Mouse (Mus musculus) CH12.LX (cell line): ENCODE data around the gene Vdac1.

Source experiments
- CHD2 ChIP-seq: IDR thresholded peaks from 2 replicates; pipeline ENCODE4 v1.6.1; 2011; ENCODE audit warnings: low read length, improper control_type of control experiment
- CTCF ChIP-seq, 2 experiments: IDR thresholded peaks in 1 of 2; conservative IDR thresholded peaks in 1 of 2; 2 replicates each; pipeline ENCODE4 v1.5.1; 2011 to 2012; ENCODE audit warnings: low read depth in 2 of 2, low read length in 2 of 2, improper control_type of control experiment in 1 of 2, inconsistent platforms in 1 of 2, mild to moderate bottlenecking in 1 of 2, moderate library complexity in 1 of 2
- GABPA ChIP-seq: IDR thresholded peaks from 2 replicates; pipeline ENCODE4 v1.6.1; 2012; ENCODE audit warnings: low read depth, low read length, improper control_type of control experiment, inconsistent platforms; ENCODE audit not compliant: insufficient replicate concordance
- HCFC1 ChIP-seq: IDR thresholded peaks from 2 replicates; pipeline ENCODE4 v1.6.1; 2012; ENCODE audit warnings: low read depth, mild to moderate bottlenecking, inconsistent platforms, low read length, improper control_type of control experiment
- MAFK ChIP-seq: IDR thresholded peaks from 2 replicates; pipeline ENCODE4 v1.6.1; 2011; ENCODE audit warnings: low read length, improper control_type of control experiment; ENCODE audit not compliant: insufficient replicate concordance
- MAX ChIP-seq: IDR thresholded peaks from 2 replicates; pipeline ENCODE4 v1.6.1; 2011; ENCODE audit warnings: low read length, improper control_type of control experiment
- MAZ ChIP-seq: IDR thresholded peaks from 2 replicates; pipeline ENCODE4 v1.6.1; 2012; ENCODE audit warnings: low read depth, mild to moderate bottlenecking, inconsistent platforms, low read length, improper control_type of control experiment, moderate library complexity
- MEF2A ChIP-seq: IDR thresholded peaks from 2 replicates; pipeline ENCODE4 v1.6.1; 2014; ENCODE audit warnings: low read depth, mild to moderate bottlenecking, inconsistent platforms, low read length, improper control_type of control experiment, borderline replicate concordance
- MXI1 ChIP-seq: IDR thresholded peaks from 2 replicates; pipeline ENCODE4 v1.6.1; 2011; ENCODE audit warnings: mild to moderate bottlenecking, low read depth, low read length, improper control_type of control experiment
- NRF1 ChIP-seq: IDR thresholded peaks from 2 replicates; pipeline ENCODE4 v1.6.1; 2014; ENCODE audit warnings: low read depth, mild to moderate bottlenecking, inconsistent platforms, low read length, improper control_type of control experiment, moderate library complexity
- POLR2A ChIP-seq: IDR thresholded peaks from 2 replicates; pipeline ENCODE4 v1.6.1; 2011; ENCODE audit warnings: low read depth, mild to moderate bottlenecking, improper control_type of control experiment, low read length
- RAD21 ChIP-seq: IDR thresholded peaks from 2 replicates; pipeline ENCODE4 v1.6.1; 2011; ENCODE audit warnings: low read depth, mild to moderate bottlenecking, low read length, improper control_type of control experiment, moderate library complexity
- RCOR1 ChIP-seq: conservative IDR thresholded peaks from 2 replicates; pipeline ENCODE4 v1.6.1; 2012; ENCODE audit warnings: low read depth, mild to moderate bottlenecking, inconsistent platforms, low read length, improper control_type of control experiment
- USF1 ChIP-seq: IDR thresholded peaks from 2 replicates; pipeline ENCODE4 v1.6.1; 2014; ENCODE audit warnings: low read depth, mild to moderate bottlenecking, inconsistent platforms, low read length, improper control_type of control experiment

DNA sequence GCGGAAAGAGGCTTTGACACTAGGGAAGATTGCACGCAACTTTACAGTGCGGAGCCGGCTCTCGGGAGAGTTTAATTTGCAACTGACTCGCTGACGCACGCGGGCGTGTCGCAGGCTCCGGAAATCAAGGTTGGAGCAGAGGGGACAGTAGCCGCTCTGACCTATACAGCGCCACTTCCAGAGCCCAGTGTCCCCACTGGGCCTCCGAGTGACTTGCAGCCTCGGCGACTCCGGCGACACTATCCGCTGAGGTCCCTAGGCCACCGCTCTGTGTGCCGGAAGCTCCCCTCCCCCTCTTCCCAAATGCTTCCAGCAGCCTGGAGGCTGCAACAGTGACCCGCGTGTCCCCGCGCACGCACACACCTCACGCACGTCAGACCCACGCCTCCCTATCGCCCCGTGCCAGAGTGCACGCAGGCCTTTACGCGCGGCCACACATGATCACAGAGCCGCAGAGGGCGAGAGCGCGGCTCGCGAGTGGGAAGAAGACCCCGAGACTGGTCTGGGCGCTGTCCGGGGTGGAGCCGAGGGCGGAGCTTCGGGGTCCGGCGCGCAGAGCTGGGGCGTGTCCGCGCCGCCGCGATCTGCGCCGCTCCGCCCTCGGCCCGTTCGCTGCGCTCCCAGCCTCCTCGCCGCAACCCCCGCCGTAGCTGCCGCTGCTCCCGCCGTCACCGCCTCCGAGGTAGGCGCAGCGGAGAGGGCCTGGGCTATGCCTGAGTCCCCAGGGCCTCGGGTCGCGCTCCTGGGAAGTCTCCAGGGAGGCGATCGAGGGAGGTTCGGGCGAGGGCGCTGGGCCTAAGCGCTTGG is at the start of gene Vdac1:
- TF ChIP-seq POLR2A (peak; percentile 85), CTCF (conservative IDR thresholded peaks at IDR 0.05 in 1 of 2, IDR thresholded peaks at IDR 0.05 in 1 of 2; ENCODE audit: low read depth in 2 of 2, low read length in 2 of 2) (no peak), GABPA (no peak), RAD21 (no peak), MAX (peak; percentile 67), USF1 (no peak), CHD2 (peak; percentile 81; the same call in 1 of the 2 replicates), HCFC1 (peak; percentile 40), RCOR1 (no peak), MAFK (no peak), NRF1 (peak; percentile 81), MEF2A (peak; percentile 16; the same call in 1 of the 2 replicates), MAZ (0 out of 2 replicates have a peak, but pooled peaks have one; percentile 17), MXI1 (peak; percentile 92)
